Mouse (Mus musculus) left cerebral cortex, postnatal 10 days (tissue): ENCODE measurements at regions not wholly inside any gene's neighbourhood (a gene's known extent, or its start where the extent isn't known, plus 50 kb on each side); places are given as distances from the start of the nearest gene placed in this dataset.

ENCODE experiments used
- DNase-seq, 2 experiments: peaks; one replicate each; pipeline ENCODE4 v3.0.0; 2021 to 2022; ENCODE audit warnings: low spot score in 2 of 2, mixed read lengths in 1 of 2; ENCODE audit errors: extremely low spot score in 1 of 2
- intact Hi-C: fragments of 180-260 bp; cut with DNase I; formaldehyde crosslinking; loops from one replicate; pipeline ENCODE4 v1.15.1; 2025

- DNase-seq: peak in 1 of 2 experiments; percentile 28
- intact Hi-C loops: no loop called here
Observed at GRCm38 (mm10) chr9:101807249-101807648, 54.4 kb upstream of the 9630041A04Rik start.

GRCm38 (mm10) chr9:101796718-101797117 lies 64.9 kb upstream of the 9630041A04Rik start:
- intact Hi-C loops: no loop called here
- no peak for DNase-seq

- intact Hi-C loops: no loop called here
- DNase-seq: no peak
Observed at GRCm38 (mm10) chr9:101796063-101796462, 65.6 kb upstream of the 9630041A04Rik start.

GRCm38 (mm10) chr9:101795436-101795835 lies 66.2 kb upstream of the 9630041A04Rik start:
- intact Hi-C loops: no loop called here
- DNase-seq: no peak

- intact Hi-C loops: no loop called here
Observed at GRCm38 (mm10) chr9:101790936-101791335, 70.7 kb upstream of the 9630041A04Rik start.

GRCm38 (mm10) chr9:101740949-101741605 lies 120.6 kb upstream of the 9630041A04Rik start:
- DNase-seq: no peak
- intact Hi-C loops: no loop called here

More at GRCm38 (mm10) chr9:101790936-101791335, 70.7 kb upstream of the 9630041A04Rik start:
- DNase-seq: no peak

- no peak for DNase-seq
- intact Hi-C loops: no loop called here
Observed at GRCm38 (mm10) chr9:101739322-101739721, 122.3 kb upstream of the 9630041A04Rik start.

- DNase-seq: no peak
- intact Hi-C loops: no loop called here
Observed at GRCm38 (mm10) chr9:101734271-101734670, 127.4 kb upstream of the 9630041A04Rik start.

GRCm38 (mm10) chr9:101733611-101734225 lies 127.9 kb upstream of the 9630041A04Rik start:
- intact Hi-C loops: no loop called here
- no peak for DNase-seq

- no peak for DNase-seq
- intact Hi-C loops: no loop called here
Observed at GRCm38 (mm10) chr9:101730136-101730535, 131.5 kb upstream of the 9630041A04Rik start.

- intact Hi-C loops: no loop called here
- no peak for DNase-seq
Observed at GRCm38 (mm10) chr9:101717911-101718310, 143.7 kb upstream of the 9630041A04Rik start.

GRCm38 (mm10) chr9:101716326-101716725 lies 145.3 kb upstream of the 9630041A04Rik start:
- DNase-seq: no peak
- intact Hi-C loops: no loop called here

- intact Hi-C loops: no loop called here
Observed at GRCm38 (mm10) chr9:101714805-101715204, 146.8 kb upstream of the 9630041A04Rik start.

GRCm38 (mm10) chr9:101710611-101711071 lies 151.0 kb upstream of the 9630041A04Rik start:
- peak in 1 of 2 experiments; percentile 22 for DNase-seq
- intact Hi-C loops: no loop called here

More at GRCm38 (mm10) chr9:101714805-101715204, 146.8 kb upstream of the 9630041A04Rik start:
- DNase-seq: no peak

GRCm38 (mm10) chr9:101700368-101700767 lies 161.3 kb upstream of the 9630041A04Rik start:
- DNase-seq: no peak
- intact Hi-C loops: no loop called here

- no peak for DNase-seq
- intact Hi-C loops: loop anchor here (5.0 to 10.0 kb wide), 2 partner anchors 151 to 658 kb away; partner anchors contain the start of gene Ephb1
Observed at GRCm38 (mm10) chr9:101694054-101694453, 167.6 kb upstream of the 9630041A04Rik start.

- intact Hi-C loops: loop anchor here (2.0 to 10.0 kb wide), 3 partner anchors 153 to 661 kb away; partner anchors contain the start of gene Ephb1
- no peak for DNase-seq
Observed at GRCm38 (mm10) chr9:101691336-101691735, 170.3 kb upstream of the 9630041A04Rik start.

GRCm38 (mm10) chr9:101690916-101691315 lies 170.7 kb upstream of the 9630041A04Rik start:
- no peak for DNase-seq
- intact Hi-C loops: loop anchor here (2.0 to 10.0 kb wide), 3 partner anchors 154 to 661 kb away; partner anchors contain the start of gene Ephb1

GRCm38 (mm10) chr9:101690402-101690861 lies 171.2 kb upstream of the 9630041A04Rik start:
- DNase-seq: no peak
- intact Hi-C loops: loop anchor here (2.0 to 10.0 kb wide), 3 partner anchors 154 to 662 kb away; partner anchors contain the start of gene Ephb1
